Mouse (Mus musculus) layer of hippocampus, postnatal 25 days (tissue): Measurements from ENCODE around the gene Pygb. TPM values are rescaled to one million over a fixed set of nuclear protein-coding genes. Genes with fewer than 3 reads are reported as not detected.

Experiments used
- DNase-seq, 2 experiments: peaks; one replicate each; pipeline ENCODE4 v3.0.0; 2022; ENCODE audit warnings: mixed read lengths in 2 of 2, low spot score in 1 of 2; ENCODE audit errors: extremely low spot score in 1 of 2
- total RNA-seq, 2 experiments: library from RNA; stranded (reverse); gene quantifications; 2 replicates each; pipeline ENCODE4 v1.2.3; 2021

Pygb gene
- total RNA-seq, 2 experiments from 2014 or later: 172 to 203 TPM

- DNase-seq: peak in 1 of 2 experiments; percentile 68
These were observed 2.4 kb downstream of the Pygb start for GRCm38 (mm10) chr2:150788768-150789550.

DNA sequence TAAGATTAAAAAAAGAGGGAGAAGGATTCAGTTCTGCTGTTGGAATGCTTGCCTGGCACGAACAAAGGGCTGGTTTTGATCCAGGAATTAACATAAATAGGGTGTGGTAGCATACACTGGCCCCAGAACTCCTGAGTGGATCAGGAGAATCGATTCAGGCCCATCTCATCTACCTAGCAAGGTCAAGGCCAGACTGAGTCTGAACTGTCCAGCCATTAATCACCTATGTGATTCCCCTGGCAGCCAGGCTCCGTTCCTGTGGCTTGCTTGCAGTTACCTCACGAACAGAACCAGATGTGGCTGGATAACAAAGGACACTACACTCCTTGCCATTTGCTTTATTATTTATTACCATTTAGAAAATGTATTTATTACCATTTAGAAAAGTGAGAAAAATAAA lies 6.8 kb downstream of the Pygb start:
- no peak for DNase-seq

- no peak for DNase-seq
These were observed 11.5 kb downstream of the Pygb start for GRCm38 (mm10) chr2:150798084-150798483.

DNA sequence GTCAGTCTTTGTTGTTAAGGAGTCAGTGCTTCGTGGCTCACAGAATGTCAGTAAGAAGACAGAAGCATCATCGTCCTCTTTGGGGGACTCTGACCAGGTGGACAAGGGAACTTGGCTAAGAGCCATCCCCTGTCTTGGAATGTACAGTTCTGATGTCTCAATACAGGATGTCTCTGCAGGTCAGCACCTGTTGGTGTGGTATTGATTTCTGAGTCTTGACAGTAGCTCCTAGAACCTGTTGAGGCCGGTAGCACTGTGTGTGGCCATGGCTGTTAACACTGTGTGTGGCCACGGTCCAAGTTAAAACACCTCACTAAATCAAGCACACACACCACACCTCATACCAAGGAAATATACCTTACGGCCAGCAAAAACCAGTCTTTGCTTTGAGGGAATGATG lies 14.1 kb downstream of the Pygb start:
- no peak for DNase-seq

- no peak for DNase-seq
These were observed 16.5 kb downstream of the Pygb start for GRCm38 (mm10) chr2:150803035-150803434.

DNA sequence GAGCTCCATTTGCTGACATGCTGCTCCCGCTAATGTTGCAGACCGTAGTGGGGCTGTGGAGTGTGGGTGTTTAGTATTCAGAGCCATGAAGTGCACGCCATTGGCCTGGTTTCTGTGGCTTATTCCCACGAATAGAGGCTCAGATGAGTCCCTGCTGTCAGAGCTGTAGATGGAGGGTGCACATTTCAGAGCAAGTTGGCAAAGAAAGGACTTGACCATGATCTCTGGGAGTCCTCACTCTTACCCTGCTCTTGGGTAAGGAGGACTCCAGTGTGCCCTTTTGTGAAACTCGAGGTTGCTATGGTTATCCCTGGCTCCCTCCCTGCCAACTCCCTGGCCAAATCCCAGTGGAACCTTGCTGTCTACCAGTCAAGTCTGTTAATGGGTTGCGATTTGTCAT lies 21.8 kb downstream of the Pygb start:
- no peak for DNase-seq

- DNase-seq: no peak
These were observed 22.3 kb downstream of the Pygb start for GRCm38 (mm10) chr2:150808812-150809211.

DNA sequence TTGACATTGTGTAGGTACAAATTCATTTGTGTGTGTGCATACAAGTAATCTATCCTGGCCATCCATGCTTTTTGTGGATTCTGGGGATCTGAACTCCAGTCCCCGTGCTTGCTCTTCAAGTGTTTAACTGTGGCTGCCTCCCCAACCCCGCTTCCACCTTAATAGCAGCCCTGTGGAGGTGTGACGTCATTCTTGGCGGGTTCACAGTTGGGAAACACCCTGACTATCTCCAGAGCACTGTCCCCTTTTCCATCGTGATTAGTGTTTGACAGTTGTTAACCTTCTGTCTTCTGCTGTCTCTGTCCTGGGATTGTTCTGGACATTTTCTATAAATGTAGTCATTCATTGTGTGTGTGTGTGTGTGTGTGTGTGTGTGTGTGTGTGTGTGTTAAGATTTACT lies 24.1 kb downstream of the Pygb start:
- DNase-seq: no peak

DNA sequence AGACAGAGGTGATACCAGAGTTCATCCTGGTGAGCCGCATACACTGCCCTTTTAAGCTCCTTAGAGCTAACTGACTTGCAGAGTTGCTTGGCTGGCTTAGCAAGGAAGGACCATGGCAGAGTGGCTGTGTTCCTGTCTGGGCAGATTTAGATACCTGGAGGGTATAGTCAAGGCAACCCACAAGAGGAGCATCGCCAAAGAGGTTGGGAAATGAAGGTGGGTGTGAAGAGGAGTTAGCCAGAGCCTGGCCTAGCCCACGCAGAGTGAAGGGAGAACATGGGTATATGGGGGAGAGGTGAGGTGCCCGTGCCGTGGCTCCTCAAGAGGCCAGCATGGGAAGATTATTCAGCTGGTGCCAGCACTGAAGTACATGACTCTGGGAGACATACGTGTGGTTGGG lies 26.3 kb downstream of the Pygb start:
- DNase-seq: no peak

GRCm38 (mm10) chr2:150816676-150817402 lies 30.3 kb downstream of the Pygb start:
- DNase-seq: no peak

GRCm38 (mm10) chr2:150818742-150819141 lies 32.2 kb downstream of the Pygb start:
- DNase-seq: no peak

GRCm38 (mm10) chr2:150820720-150821119 lies 34.2 kb downstream of the Pygb start:
- DNase-seq: no peak

GRCm38 (mm10) chr2:150822987-150823386 lies 36.5 kb downstream of the Pygb start:
- DNase-seq: no peak

- DNase-seq: no peak
These were observed 39.9 kb downstream of the Pygb start for GRCm38 (mm10) chr2:150826426-150826825.

GRCm38 (mm10) chr2:150828164-150828563 lies 41.6 kb downstream of the Pygb start:
- DNase-seq: no peak

- DNase-seq: no peak
These were observed 42.1 kb downstream of the Pygb start for GRCm38 (mm10) chr2:150828654-150829053.

DNA sequence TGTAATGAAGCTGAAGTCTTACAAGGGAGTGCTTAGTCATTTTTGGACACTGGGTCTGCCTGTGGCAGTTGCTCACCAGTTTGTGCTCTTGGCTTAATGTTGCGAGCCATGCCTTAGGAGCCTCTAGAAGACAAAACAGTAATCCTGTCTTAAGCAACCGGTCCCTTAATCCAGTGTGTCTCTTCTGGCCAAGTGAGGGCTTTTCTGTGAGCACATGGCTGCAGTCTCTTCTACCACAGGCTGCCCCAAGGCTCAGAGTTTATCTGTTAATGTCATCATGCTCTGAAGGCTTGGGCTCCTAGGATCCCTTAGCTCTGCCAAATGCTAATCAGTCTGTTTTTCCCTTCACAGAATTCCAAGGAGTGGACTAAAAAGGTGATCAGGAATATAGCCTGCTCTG lies 43.5 kb downstream of the Pygb start:
- no peak for DNase-seq

DNA sequence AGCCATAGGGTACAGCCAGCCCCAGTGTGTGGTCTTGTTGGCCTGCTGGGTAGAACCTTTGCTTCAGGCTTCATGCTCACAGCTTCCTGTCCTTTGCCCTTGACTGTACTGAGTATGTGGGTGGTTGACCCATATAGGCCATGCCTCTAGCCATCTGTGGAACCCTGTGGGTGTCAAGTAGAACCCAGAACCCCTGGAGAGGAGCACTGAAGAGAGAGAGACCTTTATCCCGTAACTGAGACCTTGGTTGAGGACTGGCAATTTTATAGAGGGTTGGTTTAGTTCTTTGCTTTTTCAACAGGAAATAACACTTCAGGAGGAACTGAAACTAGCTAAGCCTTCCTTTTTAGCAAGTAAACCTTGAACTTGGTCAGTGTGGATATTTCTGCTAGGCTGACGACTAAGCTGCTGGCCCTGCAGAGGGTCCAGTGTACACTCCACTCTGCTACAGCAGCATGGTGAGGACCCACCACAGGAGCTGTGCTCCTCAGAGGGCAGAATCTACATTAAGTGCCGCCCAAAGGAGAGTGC lies 44.4 kb downstream of the Pygb start:
- DNase-seq: no peak

- no peak for DNase-seq
These were observed 45.5 kb downstream of the Pygb start for GRCm38 (mm10) chr2:150832029-150832428.

GRCm38 (mm10) chr2:150834616-150835015 lies 48.1 kb downstream of the Pygb start:
- DNase-seq: no peak

GRCm38 (mm10) chr2:150835975-150836374 lies 49.4 kb downstream of the Pygb start:
- no peak for DNase-seq

DNA sequence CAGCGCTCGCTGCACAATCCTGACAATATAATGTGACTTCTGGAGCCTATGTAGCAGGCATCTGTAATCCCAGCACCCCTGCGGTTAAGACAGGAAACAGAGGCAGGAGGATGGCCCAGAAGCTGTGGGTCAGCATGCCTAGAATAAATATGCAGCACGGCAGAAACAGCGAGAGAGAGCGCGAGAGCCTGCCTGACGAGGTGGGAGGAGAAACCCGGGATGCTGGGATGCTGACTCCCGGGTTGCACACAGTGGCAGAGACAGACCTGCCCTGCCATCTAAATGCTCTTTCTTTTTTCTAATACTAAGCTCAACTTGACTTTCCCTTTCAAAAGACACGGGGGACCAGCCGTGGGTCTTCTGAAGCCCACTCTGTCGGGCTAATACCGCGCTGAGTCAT lies 50.4 kb downstream of the Pygb start:
- no peak for DNase-seq
